Mouse (Mus musculus): Measurements from ENCODE around the gene Sgsm1.

- TF ChIP-seq CTCF (IDR thresholded peaks at IDR 0.05; ENCODE audit: insufficient read depth, low read depth, low read length) = no peak
- TF ChIP-seq POLR2A (IDR thresholded peaks at IDR 0.05; ENCODE audit: insufficient read depth, low read depth, low read length) = no peak
These were observed 12.5 kb downstream of the Sgsm1 start for GRCm38 (mm10) chr5:113298040-113298439.
